Mouse (Mus musculus) midbrain, postnatal 0 days (tissue): ENCODE measurements at regions not wholly inside any gene's neighbourhood (a gene's known extent, or its start where the extent isn't known, plus 50 kb on each side); places are given as distances from the start of the nearest gene placed in this dataset.

Experiments
- ATAC-seq: fragments of 200-750 bp; cut with Nextera tagmentation; 2 replicates; pipeline ENCODE4 v1.8.0; 2017; ENCODE audit warnings: moderate number of reproducible peaks, mild to moderate bottlenecking, moderate TSS enrichment, moderate library complexity; ENCODE audit not compliant: low FRiP score
- DNase-seq: peaks from one replicate; pipeline ENCODE4 v3.0.0-alpha.2; 2015; ENCODE audit warnings: low spot score
- H3K27ac ChIP-seq: fragments of 300-500 bp; sonication (generic); 2 replicates; pipeline ENCODE4 v1.5.1; 2014; ENCODE audit warnings: low read depth, mild to moderate bottlenecking, low read length, mixed read lengths
- H3K27me3 ChIP-seq: fragments of 300-500 bp; sonication (generic); 2 replicates; pipeline ENCODE4 v1.6.1; 2014; ENCODE audit warnings: low read length, control low read depth, mixed read lengths; ENCODE audit not compliant: insufficient read depth
- H3K36me3 ChIP-seq: fragments of 300-500 bp; sonication (generic); 2 replicates; pipeline ENCODE4 v1.6.1; 2014; ENCODE audit warnings: low read length, control low read depth, mixed read lengths; ENCODE audit not compliant: insufficient read depth
- H3K4me1 ChIP-seq: fragments of 300-500 bp; sonication (generic); 2 replicates; pipeline ENCODE4 v1.6.1; 2014; ENCODE audit warnings: mild to moderate bottlenecking, control low read depth, antibody characterized with exemption, low read length, mixed read lengths; ENCODE audit not compliant: insufficient read depth
- H3K4me2 ChIP-seq: fragments of 300-500 bp; sonication (generic); 2 replicates; pipeline ENCODE4 v1.6.1; 2014; ENCODE audit warnings: low read depth, mild to moderate bottlenecking, low read length, mixed read lengths; ENCODE audit not compliant: poor library complexity, severe bottlenecking
- H3K4me3 ChIP-seq: fragments of 300-500 bp; sonication (generic); 2 replicates; pipeline ENCODE4 v1.5.1; 2014; ENCODE audit warnings: low read depth, mild to moderate bottlenecking, low read length, moderate library complexity
- H3K9ac ChIP-seq: fragments of 300-500 bp; sonication (generic); replicated peaks from 2 replicates; pipeline ENCODE4 v1.6.1; 2014; ENCODE audit warnings: mild to moderate bottlenecking, low read length, moderate library complexity, mixed read lengths; ENCODE audit not compliant: poor library complexity, severe bottlenecking
- H3K9me3 ChIP-seq: fragments of 300-500 bp; sonication (generic); 2 replicates; pipeline ENCODE4 v1.6.1; 2016; ENCODE audit warnings: low read length, control low read depth
- CTCF ChIP-seq: IDR thresholded peaks from 2 replicates; pipeline ENCODE4 v1.5.1; 2016; ENCODE audit warnings: antibody characterized with exemption, mild to moderate bottlenecking
- WGBS: fragments of 180-500 bp; shearing (Covaris S2); extraction: QIAGEN DNeasy Blood & Tissue Kit; methylation state at CpG from one replicate; pipeline ENCODE4 v1.1.7; 2014; 5-methylcytosine and 5-hydroxymethylcytosine counted together

- WGBS = 93% methylated on average over 2 of the region's 2 CpGs
- TF ChIP-seq CTCF = no peak
- H3K36me3 ChIP-seq = no peaks in the 10 kb centered on the region
- no peaks in the 10 kb centered on the region for H3K4me1 ChIP-seq
- H3K4me2 ChIP-seq = no peak overlapping the region
- H3K27me3 ChIP-seq = no peaks in the 10 kb centered on the region
- no peaks in the 10 kb centered on the region for H3K9me3 ChIP-seq
- H3K27ac ChIP-seq = no peak overlapping the region
- H3K4me3 ChIP-seq = no peak overlapping the region
- DNase-seq (no peak), ATAC-seq (no peak)
- H3K9ac ChIP-seq = no peak overlapping the region
Observed at GRCm38 (mm10) chr12:104538436-104538835, 65.3 kb upstream of the Gsc start.

- WGBS = 18% methylated on average over 29 of the region's 29 CpGs
- no peaks in the 10 kb centered on the region for H3K36me3 ChIP-seq
- H3K27ac ChIP-seq = no peak overlapping the region
- no peaks in the 10 kb centered on the region for H3K9me3 ChIP-seq
- H3K9ac ChIP-seq = no peak overlapping the region
- ATAC-seq = no peak
- no peak overlapping the region for H3K4me3 ChIP-seq
- no peak for TF ChIP-seq CTCF
- no peaks in the 10 kb centered on the region for H3K4me1 ChIP-seq
- DNase-seq = no peak
- H3K27me3 ChIP-seq = no peaks in the 10 kb centered on the region; the same call in 1 of the 2 replicates
- H3K4me2 ChIP-seq = no peak overlapping the region
Observed at GRCm38 (mm10) chr12:104531512-104532447, 58.6 kb upstream of the Gsc start.

GRCm38 (mm10) chr12:104530586-104530985, 57.5 kb upstream of the Gsc start:
- no peak for ATAC-seq
- Histone ChIP-seq H3K4me2 (no peak overlapping the region), H3K27me3 (no peaks in the 10 kb centered on the region; the same call in 1 of the 2 replicates), H3K4me3 (no peak overlapping the region), H3K9me3 (peaks cover 1% of the 10 kb centered on the region; the same call in 1 of the 2 replicates), H3K36me3 (no peaks in the 10 kb centered on the region), H3K4me1 (no peaks in the 10 kb centered on the region), H3K9ac (no peak overlapping the region), H3K27ac (no peak overlapping the region)
- no peak for DNase-seq
- 67% methylated on average over 4 of the region's 4 CpGs for WGBS
- TF ChIP-seq CTCF = no peak
